Mouse (Mus musculus) neural tube, embryonic 15.5 days (tissue): Measurements from ENCODE around the gene Gm47791. TPM values are rescaled to one million over a fixed set of nuclear protein-coding genes. Genes with fewer than 3 reads are reported as not detected.
A peak's percentile ranks its signal among the peaks of the same experiment; 100 is the strongest.

ENCODE experiments used
- ATAC-seq: fragments of 200-750 bp; cut with Nextera tagmentation; 2 replicates; pipeline ENCODE4 v1.8.0; 2017; ENCODE audit warnings: mild to moderate bottlenecking, moderate TSS enrichment, moderate library complexity; ENCODE audit not compliant: low FRiP score
- H3K27ac ChIP-seq: fragments of 300-500 bp; sonication (generic); replicated peaks from 2 replicates; pipeline ENCODE4 v1.5.1; 2015; ENCODE audit warnings: mild to moderate bottlenecking, inconsistent platforms
- H3K27me3 ChIP-seq: fragments of 300-500 bp; sonication (generic); replicated peaks from 2 replicates; pipeline ENCODE4 v1.6.1; 2015; ENCODE audit warnings: inconsistent platforms
- H3K36me3 ChIP-seq: fragments of 300-500 bp; sonication (generic); 2 replicates; pipeline ENCODE4 v1.6.1; 2015; ENCODE audit warnings: inconsistent platforms
- H3K4me1 ChIP-seq: fragments of 300-500 bp; sonication (generic); 2 replicates; pipeline ENCODE4 v1.6.1; 2015; ENCODE audit warnings: inconsistent platforms
- H3K4me2 ChIP-seq: fragments of 300-500 bp; sonication (generic); 2 replicates; pipeline ENCODE4 v1.6.1; 2015; ENCODE audit warnings: inconsistent platforms, mild to moderate bottlenecking, moderate library complexity
- H3K4me3 ChIP-seq: fragments of 300-500 bp; sonication (generic); replicated peaks from 2 replicates; pipeline ENCODE4 v1.5.1; 2015; ENCODE audit warnings: mild to moderate bottlenecking, inconsistent platforms
- H3K9ac ChIP-seq: fragments of 300-500 bp; sonication (generic); replicated peaks from 2 replicates; pipeline ENCODE4 v1.6.1; 2015; ENCODE audit warnings: mild to moderate bottlenecking, inconsistent platforms
- H3K9me3 ChIP-seq: fragments of 300-500 bp; sonication (generic); replicated peaks from 2 replicates; pipeline ENCODE4 v1.6.1; 2016; ENCODE audit warnings: inconsistent platforms
- WGBS: fragments of 180-500 bp; shearing (Covaris S2); methylation state at CpG from one replicate; pipeline ENCODE4 v1.1.7; 2015; ENCODE audit warnings: mixed read lengths; 5-methylcytosine and 5-hydroxymethylcytosine counted together
- polyA plus RNA-seq: library from polyadenylated mRNA; unstranded; fragments of >200 nt; fragmentation: Nextera tagmentation; extraction: Ambion mirVana; gene quantifications from 2 replicates; pipeline ENCODE4 v1.2.1, GENCODE M21; 2015

Gm47791 gene
- polyA plus RNA-seq, result not detected in 2 replicates

DNA sequence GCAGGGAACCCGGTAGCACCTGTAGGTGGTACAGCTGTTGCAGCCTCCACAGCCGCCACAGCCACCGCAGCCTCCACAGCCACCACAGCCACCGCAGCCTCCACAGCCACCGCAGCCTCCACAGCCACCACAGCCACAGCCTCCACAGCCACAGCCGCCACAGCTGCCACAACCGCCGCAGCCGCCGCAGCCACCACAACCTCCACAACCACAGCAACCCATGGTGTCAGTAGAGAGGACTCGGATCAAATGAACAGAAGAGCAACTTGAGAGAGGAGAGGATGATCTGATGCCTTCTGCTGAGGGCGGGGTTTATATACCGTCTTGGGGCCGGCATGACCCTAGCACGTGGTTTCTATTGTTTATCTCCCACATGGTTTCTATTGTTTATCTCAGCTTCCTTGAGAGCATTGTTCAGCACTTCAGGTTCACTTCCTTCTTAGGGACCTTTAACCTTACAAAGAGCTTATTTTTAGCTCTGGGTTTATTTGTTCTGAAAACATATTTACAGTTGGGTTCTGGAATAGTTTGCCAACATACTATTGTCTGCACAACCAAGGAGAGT is at the start of gene Gm47791:
Gene Gm47791, minus strand, starts transcription at position 222 of the 565 bp plus-strand sequence.
- no peaks in the 10 kb centered on the region for H3K27me3 ChIP-seq
- no peak within 1 kb of the TSS for H3K4me2 ChIP-seq
- ATAC-seq, result no peak
- H3K9ac ChIP-seq, result no peak within 1 kb of the TSS
- no peaks in the 10 kb centered on the region for H3K36me3 ChIP-seq
- H3K27ac ChIP-seq, result no peak within 1 kb of the TSS
- no peak within 1 kb of the TSS for H3K4me3 ChIP-seq
- 90% methylated on average over 15 of the region's 15 CpGs for WGBS
- no peaks in the 10 kb centered on the region for H3K9me3 ChIP-seq
- H3K4me1 ChIP-seq, result no peaks in the 10 kb centered on the region

DNA sequence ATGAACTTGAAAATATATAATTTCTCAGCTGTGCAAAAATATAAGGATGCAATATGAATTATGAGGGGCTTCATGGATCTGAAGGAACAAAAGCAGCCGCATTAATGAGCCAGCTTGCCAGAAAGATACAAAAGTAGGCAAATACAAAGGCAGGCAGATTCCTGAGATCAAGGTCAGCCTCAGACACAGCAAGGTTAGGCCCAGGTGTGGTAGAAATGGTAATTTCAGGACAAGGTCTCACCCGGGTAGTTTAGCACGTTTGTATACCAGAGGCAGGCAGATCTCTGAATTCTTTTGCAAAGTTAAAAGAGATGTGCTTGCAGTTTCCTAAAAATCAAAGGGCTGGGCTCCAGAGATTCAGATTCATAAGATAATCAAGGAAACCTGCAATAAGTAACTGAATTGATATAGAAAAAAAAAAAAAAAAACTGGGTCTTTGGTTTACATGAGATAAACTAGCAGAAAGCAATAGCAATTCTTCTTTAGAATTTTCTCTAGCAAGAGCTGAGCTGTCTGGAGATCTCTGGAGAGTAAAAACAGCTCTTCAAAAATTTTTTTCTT is 49.7 kb upstream of the Gm47791 start:
- WGBS, result 75% methylated on average over 3 of the region's 3 CpGs

DNA sequence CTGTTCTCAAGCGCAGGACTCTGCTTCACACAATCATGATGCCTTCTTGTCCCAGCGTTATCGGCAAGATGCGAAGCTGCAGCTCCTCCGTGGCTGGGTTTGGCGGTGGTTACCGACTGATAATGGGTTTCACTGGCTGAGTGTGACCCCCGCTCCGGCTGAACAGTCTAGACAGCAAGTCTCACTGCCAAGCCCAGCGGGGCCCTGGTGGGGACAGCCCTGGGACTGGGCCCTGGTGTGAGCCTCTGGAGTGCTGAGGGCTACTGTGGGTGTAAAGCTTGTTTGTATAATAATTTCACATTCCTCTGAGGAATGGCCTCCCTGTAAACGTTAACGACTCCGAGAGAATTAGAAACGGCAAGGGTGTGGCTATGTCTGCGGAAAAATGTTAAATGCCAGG is 49.1 kb upstream of the Gm47791 start:
- H3K27me3 ChIP-seq, result no peaks in the 10 kb centered on the region
- H3K4me1 ChIP-seq, result 0 out of 2 replicates have a peak, but pooled peaks cover 4% of the 10 kb centered on the region
- H3K36me3 ChIP-seq, result no peaks in the 10 kb centered on the region
- 63% methylated on average over 15 of the region's 15 CpGs for WGBS
- no peak for ATAC-seq
- H3K4me3 ChIP-seq, result no peak overlapping the region
- no peak overlapping the region; the same call in 1 of the 2 replicates for H3K9ac ChIP-seq
- H3K4me2 ChIP-seq, result no peak overlapping the region
- no peak overlapping the region for H3K27ac ChIP-seq
- no peaks in the 10 kb centered on the region for H3K9me3 ChIP-seq

More for the DNA sequence above, 49.7 kb upstream of the Gm47791 start:
- Histone ChIP-seq H3K4me3 (no peak overlapping the region), H3K9me3 (no peaks in the 10 kb centered on the region), H3K27me3 (no peaks in the 10 kb centered on the region), H3K36me3 (no peaks in the 10 kb centered on the region), H3K4me1 (0 out of 2 replicates have a peak, but pooled peaks cover 3% of the 10 kb centered on the region), H3K27ac (no peak overlapping the region), H3K4me2 (no peak overlapping the region), H3K9ac (no peak overlapping the region; the same call in 1 of the 2 replicates)
- no peak for ATAC-seq

DNA sequence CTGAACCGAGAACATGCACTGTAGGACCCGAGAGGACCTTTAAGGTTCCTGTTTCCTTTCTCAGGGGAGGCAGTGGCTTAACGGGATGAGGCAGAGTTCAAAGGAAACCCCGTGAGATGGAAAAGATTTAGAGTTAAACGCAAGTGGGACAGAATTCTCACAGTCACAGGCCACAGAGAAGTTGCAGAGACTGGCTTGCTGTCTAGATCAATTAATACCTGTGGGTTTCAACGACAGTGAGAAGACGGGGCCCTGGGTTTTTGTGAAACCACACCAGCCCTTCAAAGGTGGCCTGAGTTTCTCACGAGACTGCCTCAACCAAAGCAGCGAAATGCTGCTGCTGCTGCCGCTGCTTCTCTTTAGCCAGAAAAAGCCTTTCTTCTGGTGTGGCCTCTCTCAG is 48.3 kb upstream of the Gm47791 start:
- no peaks in the 10 kb centered on the region for H3K36me3 ChIP-seq
- H3K27ac ChIP-seq, result no peak overlapping the region
- 0 out of 2 replicates have a peak, but pooled peaks cover 4% of the 10 kb centered on the region for H3K4me1 ChIP-seq
- no peak overlapping the region for H3K4me2 ChIP-seq
- H3K4me3 ChIP-seq, result no peak overlapping the region
- no peaks in the 10 kb centered on the region for H3K27me3 ChIP-seq
- ATAC-seq, result no peak
- no peaks in the 10 kb centered on the region for H3K9me3 ChIP-seq
- H3K9ac ChIP-seq, result no peak overlapping the region
- WGBS, result 77% methylated on average over 10 of the region's 10 CpGs

DNA sequence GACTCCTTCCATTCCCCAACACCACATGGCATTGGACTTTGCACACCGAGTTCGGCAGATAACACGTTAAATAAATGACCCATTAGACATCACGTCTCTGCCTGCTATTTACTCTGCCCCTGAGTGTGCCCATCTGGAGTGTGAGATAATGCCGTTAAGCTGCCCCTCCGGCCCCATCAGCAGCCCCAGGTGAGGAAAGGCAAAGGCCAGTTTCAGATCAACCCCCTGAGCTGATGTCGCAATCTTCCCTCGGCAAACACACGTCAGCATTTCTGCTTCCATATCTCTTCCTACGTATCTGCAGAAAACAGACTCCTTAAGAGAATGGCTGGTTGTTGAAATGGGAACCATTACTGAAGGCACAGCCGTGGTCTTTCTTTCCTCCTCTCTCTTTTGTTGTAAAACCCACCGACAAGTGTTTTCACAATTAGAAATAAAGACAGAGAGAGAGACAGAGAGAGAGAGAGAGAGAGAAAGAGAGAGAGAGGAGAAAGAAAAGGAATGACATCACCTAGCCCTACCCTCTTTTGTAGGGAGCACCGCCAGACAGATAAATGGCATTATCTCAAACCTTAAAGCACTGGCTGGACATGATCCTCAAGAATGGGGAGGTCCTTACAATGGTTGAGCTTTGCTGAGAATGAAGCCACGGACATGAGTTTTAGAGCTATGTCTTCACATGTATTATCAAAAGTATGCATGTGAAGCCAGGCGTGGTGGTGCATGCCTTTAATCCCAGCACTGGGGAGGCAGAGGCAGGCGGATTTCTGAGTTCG is 45.1 kb upstream of the Gm47791 start:
- H3K9ac ChIP-seq, result no peak overlapping the region
- peak overlapping the region; percentile 27; the same call in 1 of the 2 replicates for H3K4me2 ChIP-seq
- H3K36me3 ChIP-seq, result no peaks in the 10 kb centered on the region
- H3K4me1 ChIP-seq, result 0 out of 2 replicates have a peak, but pooled peaks cover 4% of the 10 kb centered on the region
- no peak overlapping the region for H3K4me3 ChIP-seq
- H3K27ac ChIP-seq, result no peak overlapping the region
- 67% methylated on average over 17 of the region's 17 CpGs for WGBS
- ATAC-seq, result no peak
- no peaks in the 10 kb centered on the region for H3K27me3 ChIP-seq
- no peaks in the 10 kb centered on the region for H3K9me3 ChIP-seq

DNA sequence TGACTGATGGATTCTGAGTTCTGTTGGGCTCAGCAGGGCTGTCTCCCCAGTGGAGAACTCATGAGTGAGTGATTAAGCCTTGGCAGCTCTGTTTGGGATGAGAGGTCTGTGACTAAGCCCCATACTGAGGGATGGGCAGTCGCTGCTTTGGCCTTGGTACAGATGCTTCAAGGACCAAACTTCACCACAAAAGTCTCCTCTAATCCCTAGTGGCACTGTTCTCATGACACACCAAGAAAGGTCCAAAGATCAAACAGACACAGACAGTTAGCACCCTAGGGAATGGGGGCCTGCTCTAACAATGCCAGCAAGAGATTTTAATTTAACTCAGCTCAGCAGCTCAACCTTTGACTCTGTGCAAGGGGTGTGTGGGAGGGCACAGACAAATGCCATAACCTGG is 40.7 kb upstream of the Gm47791 start:
- 95% methylated on average over 1 of the region's 1 CpGs for WGBS
- H3K4me3 ChIP-seq, result no peak overlapping the region
- H3K27ac ChIP-seq, result no peak overlapping the region
- H3K4me1 ChIP-seq, result 0 out of 2 replicates have a peak, but pooled peaks cover 4% of the 10 kb centered on the region
- no peak for ATAC-seq
- H3K9ac ChIP-seq, result no peak overlapping the region
- no peaks in the 10 kb centered on the region for H3K27me3 ChIP-seq
- H3K4me2 ChIP-seq, result no peak overlapping the region
- no peaks in the 10 kb centered on the region for H3K9me3 ChIP-seq
- H3K36me3 ChIP-seq, result no peaks in the 10 kb centered on the region

DNA sequence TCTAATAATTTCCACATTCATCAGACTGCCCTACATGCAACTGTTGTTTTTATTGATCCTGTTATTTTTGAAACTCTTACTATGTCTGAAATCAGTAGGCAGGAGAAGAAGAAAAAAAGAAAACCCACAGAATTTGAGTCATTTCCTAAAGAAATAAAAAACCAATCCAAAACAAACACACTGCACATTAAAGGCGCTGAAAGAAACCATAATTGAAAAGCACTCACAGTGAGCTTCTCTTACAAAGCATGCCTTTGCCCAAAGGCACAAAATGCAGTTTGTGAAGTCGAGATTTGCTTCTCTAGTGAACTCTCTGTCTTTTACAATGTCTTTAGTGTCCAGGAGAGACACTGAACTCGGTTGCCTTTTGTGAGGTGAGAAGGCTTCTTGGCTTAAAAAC is 37.5 kb upstream of the Gm47791 start:
- no peaks in the 10 kb centered on the region for H3K27me3 ChIP-seq
- H3K9ac ChIP-seq, result no peak overlapping the region
- H3K4me3 ChIP-seq, result no peak overlapping the region
- no peaks in the 10 kb centered on the region for H3K9me3 ChIP-seq
- no peaks in the 10 kb centered on the region for H3K4me1 ChIP-seq
- H3K4me2 ChIP-seq, result no peak overlapping the region
- 54% methylated on average over 3 of the region's 3 CpGs for WGBS
- ATAC-seq, result no peak
- no peak overlapping the region for H3K27ac ChIP-seq
- H3K36me3 ChIP-seq, result no peaks in the 10 kb centered on the region

DNA sequence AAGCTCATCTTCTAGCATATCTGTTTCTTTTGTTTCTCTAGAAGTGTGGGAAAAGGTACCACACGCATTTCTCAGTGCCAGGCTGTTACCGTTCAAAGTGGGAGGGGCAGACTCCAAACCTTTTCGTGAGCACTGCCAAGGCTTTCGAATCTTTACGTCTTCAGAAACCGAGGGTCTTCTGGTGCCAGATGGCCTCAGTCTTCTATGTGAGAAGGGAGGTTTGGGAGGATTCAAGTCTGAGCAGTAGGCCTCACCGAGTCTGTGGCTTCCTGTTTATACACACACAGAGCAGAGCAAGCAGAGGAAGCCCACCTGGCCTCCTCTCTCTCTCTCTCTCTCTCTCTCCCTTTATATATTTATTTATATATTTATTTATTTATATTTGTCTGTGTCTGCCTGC is 36.2 kb upstream of the Gm47791 start:
- no peaks in the 10 kb centered on the region for H3K9me3 ChIP-seq
- H3K9ac ChIP-seq, result no peak overlapping the region
- no peak overlapping the region for H3K4me3 ChIP-seq
- H3K27me3 ChIP-seq, result no peaks in the 10 kb centered on the region
- 85% methylated on average over 7 of the region's 7 CpGs for WGBS
- H3K4me2 ChIP-seq, result no peak overlapping the region
- H3K36me3 ChIP-seq, result no peaks in the 10 kb centered on the region
- no peak for ATAC-seq
- H3K4me1 ChIP-seq, result no peaks in the 10 kb centered on the region
- H3K27ac ChIP-seq, result no peak overlapping the region

DNA sequence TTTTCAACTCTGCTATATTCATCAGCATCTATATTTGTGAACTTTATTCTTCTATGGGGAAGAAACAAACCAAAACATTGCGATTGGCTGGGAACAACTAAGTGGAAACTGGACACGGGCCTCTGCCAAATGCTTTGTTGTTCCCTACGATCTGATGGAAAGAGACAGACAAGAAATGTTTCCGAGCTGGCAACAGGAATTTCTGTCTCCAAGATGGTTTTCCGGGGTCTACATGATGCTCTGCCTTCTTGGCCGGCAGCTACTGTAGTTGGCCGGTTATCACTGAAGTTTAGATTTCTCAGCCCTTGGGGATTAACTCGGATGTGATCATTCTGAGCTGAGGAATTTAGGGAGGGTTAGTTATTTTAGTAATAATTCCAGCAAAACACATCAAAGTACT is 35.3 kb upstream of the Gm47791 start:
- Histone ChIP-seq H3K27me3 (no peaks in the 10 kb centered on the region), H3K4me2 (no peak overlapping the region), H3K27ac (no peak overlapping the region), H3K9ac (no peak overlapping the region), H3K4me3 (no peak overlapping the region), H3K36me3 (no peaks in the 10 kb centered on the region), H3K9me3 (no peaks in the 10 kb centered on the region), H3K4me1 (peaks cover 3% of the 10 kb centered on the region; the same call in 1 of the 2 replicates)
- WGBS, result 84% methylated on average over 8 of the region's 8 CpGs
- no peak for ATAC-seq

DNA sequence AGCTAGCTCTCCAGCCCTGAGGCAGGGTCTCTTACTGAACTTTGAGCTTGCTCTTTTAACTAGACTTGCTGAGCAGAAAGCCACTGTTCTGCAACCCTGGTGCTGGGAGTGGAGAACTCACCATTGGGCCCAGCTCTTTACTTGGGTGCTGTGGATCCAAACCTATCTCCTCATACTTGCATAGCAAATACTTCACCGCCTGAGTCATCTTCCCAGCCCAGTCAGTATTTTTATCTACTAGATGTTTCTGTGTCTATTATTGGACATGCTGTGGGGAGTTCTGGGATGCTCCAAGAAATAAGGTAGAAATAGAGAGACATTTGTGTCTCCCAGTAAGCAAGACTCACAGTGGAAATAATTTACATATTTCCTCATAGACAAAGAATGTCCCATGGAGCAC is 33.0 kb upstream of the Gm47791 start:
- H3K4me3 ChIP-seq, result no peak overlapping the region
- no peaks in the 10 kb centered on the region for H3K27me3 ChIP-seq
- H3K4me1 ChIP-seq, result peaks cover 5% of the 10 kb centered on the region; the same call in 1 of the 2 replicates
- H3K4me2 ChIP-seq, result no peak overlapping the region
- H3K27ac ChIP-seq, result no peak overlapping the region
- no peaks in the 10 kb centered on the region for H3K9me3 ChIP-seq
- H3K36me3 ChIP-seq, result no peaks in the 10 kb centered on the region
- no peak for ATAC-seq
- WGBS, result 97% methylated on average over 1 of the region's 1 CpGs
- H3K9ac ChIP-seq, result no peak overlapping the region

DNA sequence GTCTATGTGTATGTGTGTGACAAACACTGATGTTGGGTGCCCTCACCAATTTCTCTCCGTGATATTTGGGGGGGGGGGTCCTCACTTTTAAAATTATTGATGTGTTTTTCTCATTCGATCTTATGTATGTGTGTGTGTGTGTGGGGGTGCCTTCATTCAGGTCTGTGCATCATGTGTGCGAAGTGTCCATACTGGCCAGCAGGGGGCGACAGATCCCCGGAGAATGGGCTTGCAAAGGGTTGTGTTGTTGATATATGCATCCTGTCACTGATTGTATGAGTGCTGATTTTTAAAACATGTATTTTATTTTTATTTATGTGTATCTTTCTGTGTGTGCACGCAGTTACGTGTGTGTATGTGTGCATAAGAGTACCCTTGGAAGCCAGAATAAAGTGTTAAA is 32.6 kb upstream of the Gm47791 start:
- H3K36me3 ChIP-seq, result no peaks in the 10 kb centered on the region
- H3K4me2 ChIP-seq, result no peak overlapping the region
- H3K4me3 ChIP-seq, result no peak overlapping the region
- no peak for ATAC-seq
- no peak overlapping the region for H3K9ac ChIP-seq
- H3K27ac ChIP-seq, result no peak overlapping the region
- H3K9me3 ChIP-seq, result no peaks in the 10 kb centered on the region
- WGBS, result 82% methylated on average over 7 of the region's 7 CpGs
- no peaks in the 10 kb centered on the region for H3K27me3 ChIP-seq
- H3K4me1 ChIP-seq, result peaks cover 5% of the 10 kb centered on the region; the same call in 1 of the 2 replicates
